Mouse (Mus musculus): Measurements from ENCODE around the gene Arpp21.
"Not testable (repeated sequence)": the region's sequence is repeated elsewhere in the genome, so short reads cannot be mapped to it uniquely, and the experiment has no call there.

Gene Arpp21

GRCm38 (mm10) chr9:112102155-112102851 is 133.4 kb downstream of the Arpp21 start:
- DNase-seq (ENCODE audit: low read depth, low spot score), result no peak

GRCm38 (mm10) chr9:112100841-112101595 is 134.7 kb downstream of the Arpp21 start:
- DNase-seq (ENCODE audit: low read depth, low spot score), result no peak

- no peak for DNase-seq (ENCODE audit: low read depth, low spot score)
Measured at GRCm38 (mm10) chr9:112098267-112098666, 137.5 kb downstream of the Arpp21 start.

- DNase-seq (ENCODE audit: low read depth, low spot score), result no peak
Measured at GRCm38 (mm10) chr9:112095708-112096107, 140.0 kb downstream of the Arpp21 start.

GRCm38 (mm10) chr9:112095198-112095597 is 140.5 kb downstream of the Arpp21 start:
- no peak for DNase-seq (ENCODE audit: low read depth, low spot score)

GRCm38 (mm10) chr9:112078903-112079302 is 156.8 kb downstream of the Arpp21 start:
- DNase-seq (ENCODE audit: low read depth, low spot score), result no peak

GRCm38 (mm10) chr9:112078453-112078852 is 157.3 kb downstream of the Arpp21 start:
- no peak for DNase-seq (ENCODE audit: low read depth, low spot score)

- DNase-seq (ENCODE audit: low read depth, low spot score), result no peak
Measured at GRCm38 (mm10) chr9:112075273-112075672, 160.5 kb downstream of the Arpp21 start.

- DNase-seq (ENCODE audit: low read depth, low spot score), result no peak
Measured at GRCm38 (mm10) chr9:112074872-112075271, 160.9 kb downstream of the Arpp21 start.

GRCm38 (mm10) chr9:112071368-112071767 is 164.4 kb downstream of the Arpp21 start:
- DNase-seq (ENCODE audit: low read depth, low spot score), result no peak

- no peak for DNase-seq (ENCODE audit: low read depth, low spot score)
Measured at GRCm38 (mm10) chr9:112070961-112071360, 164.8 kb downstream of the Arpp21 start.

GRCm38 (mm10) chr9:112068250-112068649 is 167.5 kb downstream of the Arpp21 start:
- DNase-seq (ENCODE audit: low read depth, low spot score), result no peak

GRCm38 (mm10) chr9:112060696-112061425 is 174.9 kb downstream of the Arpp21 start:
- DNase-seq (ENCODE audit: low read depth, low spot score), result no peak

- DNase-seq (ENCODE audit: low read depth, low spot score), result no peak
Measured at GRCm38 (mm10) chr9:112054807-112055381, 180.8 kb downstream of the Arpp21 start.

GRCm38 (mm10) chr9:112047903-112048467 is 187.8 kb downstream of the Arpp21 start:
- no peak for DNase-seq (ENCODE audit: low read depth, low spot score)

GRCm38 (mm10) chr9:112040566-112040965 is 195.2 kb downstream of the Arpp21 start:
- DNase-seq (ENCODE audit: low read depth, low spot score), result no peak

GRCm38 (mm10) chr9:112037732-112038131 is 198.0 kb downstream of the Arpp21 start:
- no peak for DNase-seq (ENCODE audit: low read depth, low spot score)

GRCm38 (mm10) chr9:112033840-112034239 is 201.9 kb downstream of the Arpp21 start:
- not testable (repeated sequence) for DNase-seq (ENCODE audit: low read depth, low spot score)

- DNase-seq (ENCODE audit: low read depth, low spot score), result no peak
Measured at GRCm38 (mm10) chr9:112032169-112032568, 203.6 kb downstream of the Arpp21 start.

GRCm38 (mm10) chr9:112023562-112024015 is 212.1 kb downstream of the Arpp21 start:
- DNase-seq (ENCODE audit: low read depth, low spot score), result no peak

GRCm38 (mm10) chr9:112023111-112023510 is 212.6 kb downstream of the Arpp21 start:
- no peak for DNase-seq (ENCODE audit: low read depth, low spot score)
